Mouse (Mus musculus): ENCODE data around the gene Adsl.

- TF ChIP-seq POLR2A (IDR thresholded peaks at IDR 0.05; ENCODE audit: insufficient read depth, low read depth, low read length), result no peak
- no peak for TF ChIP-seq CTCF (IDR thresholded peaks at IDR 0.05; ENCODE audit: insufficient read depth, low read depth, low read length)
These were observed 48.5 kb upstream of the Adsl start for GRCm38 (mm10) chr15:80899806-80900205.
